Mouse (Mus musculus) heart, embryonic 14.5 days (tissue): ENCODE measurements around the gene Shisa5. TPM values are rescaled to one million over a fixed set of nuclear protein-coding genes. Genes with fewer than 3 reads are reported as not detected.

Source experiments
- ATAC-seq: fragments of 200-750 bp; cut with Nextera tagmentation; 2 replicates; pipeline ENCODE4 v1.8.0; 2017; ENCODE audit warnings: low read depth, moderate TSS enrichment; ENCODE audit not compliant: insufficient number of reproducible peaks, insufficient read depth, low FRiP score
- H3K27ac ChIP-seq, 2 experiments: fragments of 200-500 bp in 1 of 2; fragments of 300-500 bp in 1 of 2; sonication (generic) in 1 of 2; replicated peaks in 1 of 2; 2 replicates each; pipeline ENCODE4 v1.5.1; 2012 to 2014; ENCODE audit warnings: low read depth in 2 of 2, low read length in 2 of 2, control low read depth in 1 of 2, mild to moderate bottlenecking in 1 of 2, mixed read lengths in 1 of 2; ENCODE audit not compliant: control insufficient read depth in 1 of 2, insufficient read depth in 1 of 2
- H3K27me3 ChIP-seq: fragments of 300-500 bp; sonication (generic); 2 replicates; pipeline ENCODE4 v1.6.1; 2014; ENCODE audit warnings: mild to moderate bottlenecking, low read length, control low read depth; ENCODE audit not compliant: control insufficient read depth, insufficient read depth
- H3K36me3 ChIP-seq: fragments of 300-500 bp; sonication (generic); 2 replicates; pipeline ENCODE4 v1.6.1; 2014; ENCODE audit warnings: mild to moderate bottlenecking, control low read depth, low read length, mixed read lengths; ENCODE audit not compliant: control insufficient read depth, insufficient read depth
- H3K4me1 ChIP-seq, 2 experiments: fragments of 200-500 bp in 1 of 2; fragments of 300-500 bp in 1 of 2; sonication (generic) in 1 of 2; 2 replicates each; pipeline ENCODE4 v1.6.1; 2012 to 2014; ENCODE audit warnings: low read length in 2 of 2, control low read depth in 1 of 2, mixed read lengths in 1 of 2; ENCODE audit not compliant: control insufficient read depth in 2 of 2, insufficient read depth in 2 of 2
- H3K4me2 ChIP-seq: fragments of 300-500 bp; sonication (generic); 2 replicates; pipeline ENCODE4 v1.6.1; 2014; ENCODE audit warnings: mild to moderate bottlenecking, low read length
- H3K4me3 ChIP-seq, 2 experiments: fragments of 200-500 bp in 1 of 2; fragments of 300-500 bp in 1 of 2; sonication (generic) in 1 of 2; 2 replicates each; pipeline ENCODE4 v1.5.1; 2012 to 2014; ENCODE audit warnings: low read length in 2 of 2, mild to moderate bottlenecking in 2 of 2, control low read depth in 1 of 2, low read depth in 1 of 2, moderate library complexity in 1 of 2; ENCODE audit not compliant: control insufficient read depth in 1 of 2, insufficient read depth in 1 of 2
- H3K9ac ChIP-seq: fragments of 300-500 bp; sonication (generic); 2 replicates; pipeline ENCODE4 v1.6.1; 2014; ENCODE audit warnings: mild to moderate bottlenecking, low read length
- H3K9me3 ChIP-seq: fragments of 300-500 bp; sonication (generic); 2 replicates; pipeline ENCODE4 v1.6.1; 2016; ENCODE audit warnings: low read length, control low read depth; ENCODE audit not compliant: control insufficient read depth
- WGBS: fragments of 180-500 bp; shearing (Covaris S2); extraction: QIAGEN DNeasy Blood & Tissue Kit; methylation state at CpG from one replicate; pipeline ENCODE4 v1.1.7; 2014; 5-methylcytosine and 5-hydroxymethylcytosine counted together
- polyA plus RNA-seq: library from polyadenylated mRNA; unstranded; fragments of >200 nt; fragmentation: Nextera tagmentation; extraction: Ambion mirVana; gene quantifications from 2 replicates; pipeline ENCODE4 v1.2.1, GENCODE M21; 2014

The Shisa5 gene
- polyA plus RNA-seq, 1 experiment from 2014 or later, result 54.3 TPM

- Histone ChIP-seq H3K36me3 (peaks cover 36% of the 10 kb centered on the region), H3K4me1 (peaks cover 17 to 26% of the 10 kb centered on the region in 2 experiments)
- no peak for ATAC-seq
Observed at GRCm38 (mm10) chr9:109090446-109090845, 52.1 kb downstream of the Shisa5 start.

GRCm38 (mm10) chr9:109091802-109092201 lies 53.4 kb downstream of the Shisa5 start:
- H3K27ac ChIP-seq, result no peak overlapping the region
- H3K4me3 ChIP-seq, result no peak overlapping the region
- 90% methylated on average over 8 of the region's 8 CpGs for WGBS
- no peaks in the 10 kb centered on the region for H3K9me3 ChIP-seq
- no peak overlapping the region for H3K4me2 ChIP-seq
- H3K9ac ChIP-seq, result no peak overlapping the region
- no peaks in the 10 kb centered on the region for H3K27me3 ChIP-seq
- no peak for ATAC-seq
- H3K4me1 ChIP-seq, result peaks cover 25 to 32% of the 10 kb centered on the region in 2 experiments
- peaks cover 36% of the 10 kb centered on the region for H3K36me3 ChIP-seq

More at GRCm38 (mm10) chr9:109090446-109090845, 52.1 kb downstream of the Shisa5 start:
- Histone ChIP-seq H3K27me3 (no peaks in the 10 kb centered on the region), H3K4me3 (no peak overlapping the region), H3K27ac (no peak overlapping the region), H3K9ac (no peak overlapping the region), H3K9me3 (no peaks in the 10 kb centered on the region), H3K4me2 (no peak overlapping the region)
- 79% methylated on average over 15 of the region's 15 CpGs for WGBS

DNA sequence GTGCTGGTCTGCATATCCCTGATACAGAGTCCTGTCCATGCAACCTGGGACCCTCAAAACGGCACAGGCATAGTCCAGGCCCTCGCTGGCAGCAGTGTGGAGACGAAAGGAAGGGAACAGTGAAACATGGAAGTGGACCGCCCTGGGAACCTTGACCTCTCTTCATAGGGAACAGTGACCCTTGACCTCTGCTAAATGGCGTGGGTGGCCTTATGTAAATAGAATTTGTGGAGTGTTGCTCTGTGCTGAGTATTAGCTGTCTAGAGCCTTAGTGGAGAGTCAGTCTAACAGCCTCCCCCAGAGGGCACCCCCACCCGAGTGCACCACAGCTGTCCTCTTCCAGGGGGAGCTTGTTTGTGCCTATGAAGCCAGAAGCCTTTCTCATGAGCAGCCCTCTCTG lies 54.4 kb downstream of the Shisa5 start:
- H3K27me3 ChIP-seq, result no peaks in the 10 kb centered on the region
- peak overlapping the region in 1 of 2 experiments; percentile 19; a peak in 1 of 4 replicates for H3K27ac ChIP-seq
- H3K9me3 ChIP-seq, result no peaks in the 10 kb centered on the region
- peaks cover 33 to 37% of the 10 kb centered on the region in 2 experiments for H3K4me1 ChIP-seq
- no peak overlapping the region for H3K4me3 ChIP-seq
- H3K4me2 ChIP-seq, result no peak overlapping the region
- 68% methylated on average over 6 of the region's 6 CpGs for WGBS
- no peak overlapping the region for H3K9ac ChIP-seq
- no peak for ATAC-seq
- H3K36me3 ChIP-seq, result peaks cover 36% of the 10 kb centered on the region

GRCm38 (mm10) chr9:109093786-109094552 lies 55.6 kb downstream of the Shisa5 start:
- ATAC-seq, result no peak
- peak overlapping the region; percentile 74 to 79 for H3K4me3 ChIP-seq
- peaks cover 36% of the 10 kb centered on the region for H3K36me3 ChIP-seq
- H3K4me1 ChIP-seq, result peaks cover 43 to 44% of the 10 kb centered on the region in 2 experiments
- peak overlapping the region; percentile 90 for H3K4me2 ChIP-seq
- H3K27ac ChIP-seq, result peak overlapping the region; percentile 4 to 98; a peak in 2 of 4 replicates
- no peaks in the 10 kb centered on the region for H3K9me3 ChIP-seq
- peak overlapping the region; percentile 96 for H3K9ac ChIP-seq
- 18% methylated on average over 11 of the region's 11 CpGs for WGBS
- H3K27me3 ChIP-seq, result no peaks in the 10 kb centered on the region

- H3K4me2 ChIP-seq, result peak overlapping the region; percentile 90
- WGBS, result 2% methylated on average over 20 of the region's 21 CpGs
- H3K9ac ChIP-seq, result peak overlapping the region; percentile 96
- H3K4me3 ChIP-seq, result peak overlapping the region; percentile 74 to 79
- peaks cover 50 to 51% of the 10 kb centered on the region in 2 experiments for H3K4me1 ChIP-seq
- no peaks in the 10 kb centered on the region for H3K9me3 ChIP-seq
- H3K36me3 ChIP-seq, result peaks cover 31% of the 10 kb centered on the region
- H3K27me3 ChIP-seq, result no peaks in the 10 kb centered on the region
- peak overlapping the region; percentile 64 to 98 for H3K27ac ChIP-seq
- no peak for ATAC-seq
Observed at GRCm38 (mm10) chr9:109094553-109095136, 56.3 kb downstream of the Shisa5 start.

GRCm38 (mm10) chr9:109095137-109095982 lies 57.0 kb downstream of the Shisa5 start, which contains the start of gene Plxnb1:
Gene Plxnb1, plus strand, starts transcription at chr9:109095389.
- H3K4me1 ChIP-seq, result peaks cover 52 to 58% of the 10 kb centered on the region in 2 experiments
- 0% methylated on average over 74 of the region's 102 CpGs for WGBS
- peaks cover 31% of the 10 kb centered on the region for H3K36me3 ChIP-seq
- peak within 1 kb of the TSS; percentile 74 to 79 for H3K4me3 ChIP-seq
- H3K4me2 ChIP-seq, result peak within 1 kb of the TSS; percentile 90
- ATAC-seq, result peak; percentile 41
- no peaks in the 10 kb centered on the region for H3K9me3 ChIP-seq
- peak within 1 kb of the TSS; percentile 96 to 98 for H3K27ac ChIP-seq
- H3K9ac ChIP-seq, result peak within 1 kb of the TSS; percentile 96
- H3K27me3 ChIP-seq, result no peaks in the 10 kb centered on the region

- H3K36me3 ChIP-seq, result peaks cover 28% of the 10 kb centered on the region
- peak overlapping the region; percentile 96 to 98 for H3K27ac ChIP-seq
- H3K4me3 ChIP-seq, result peak overlapping the region; percentile 74 to 79
- H3K9me3 ChIP-seq, result no peaks in the 10 kb centered on the region
- ATAC-seq, result no peak
- H3K27me3 ChIP-seq, result no peaks in the 10 kb centered on the region
- H3K9ac ChIP-seq, result peak overlapping the region; percentile 96
- peaks cover 52 to 62% of the 10 kb centered on the region in 2 experiments for H3K4me1 ChIP-seq
- WGBS, result 36% methylated on average over 9 of the region's 9 CpGs
- peak overlapping the region; percentile 90 for H3K4me2 ChIP-seq
Observed at GRCm38 (mm10) chr9:109096251-109096661, 57.9 kb downstream of the Shisa5 start.
